Mouse (Mus musculus) adrenal gland, adult 8-10 months (tissue): ENCODE measurements around the gene Lenep. TPM values are rescaled to one million over a fixed set of nuclear protein-coding genes. Genes with fewer than 3 reads are reported as not detected.
"Not testable (repeated sequence)": the region's sequence is repeated elsewhere in the genome, so short reads cannot be mapped to it uniquely, and the experiment has no call there.

ENCODE experiments used
- DNase-seq: peaks from one replicate; pipeline ENCODE4 v3.0.0; 2022
- total RNA-seq, 4 experiments: library from RNA; stranded (reverse); gene quantifications; 2 replicates each; pipeline ENCODE4 v1.2.4; 2022

Lenep gene
- 1 to 10 TPM in 2 of 4 experiments, under 1 TPM in 1, not detected in 1; 0.22 to 3.1 (median 1.3) TPM for total RNA-seq

- no peak for DNase-seq
Observed at GRCm38 (mm10) chr3:89402693-89403092, at the start of gene Lenep. Lenep (minus strand) TSS chr3:89402793.

GRCm38 (mm10) chr3:89451916-89452315 lies 49.3 kb upstream of the Lenep start:
- DNase-seq: no peak

- no peak for DNase-seq
Observed at GRCm38 (mm10) chr3:89449541-89449940, 46.9 kb upstream of the Lenep start.

GRCm38 (mm10) chr3:89448720-89449537 lies 46.3 kb upstream of the Lenep start:
- DNase-seq: no peak

GRCm38 (mm10) chr3:89440691-89441090 lies 38.1 kb upstream of the Lenep start:
- DNase-seq: no peak

- DNase-seq: no peak
Observed at GRCm38 (mm10) chr3:89437269-89437668, 34.7 kb upstream of the Lenep start.

GRCm38 (mm10) chr3:89436176-89437113 lies 33.9 kb upstream of the Lenep start, which contains the start of gene Pbxip1:
Pbxip1 (plus strand) TSS chr3:89436706.
- no peak for DNase-seq

GRCm38 (mm10) chr3:89435041-89435440 lies 32.4 kb upstream of the Lenep start:
- DNase-seq: no peak

GRCm38 (mm10) chr3:89434532-89434931 lies 31.9 kb upstream of the Lenep start:
- no peak for DNase-seq

GRCm38 (mm10) chr3:89432606-89433005 lies 30.0 kb upstream of the Lenep start:
- no peak for DNase-seq

GRCm38 (mm10) chr3:89430171-89431159 lies 27.9 kb upstream of the Lenep start, which contains the start of gene Pygo2:
Pygo2 (plus strand) TSS chr3:89430214.
- peak; percentile 96 for DNase-seq

- not testable (repeated sequence) for DNase-seq
Observed at GRCm38 (mm10) chr3:89429021-89429420, 26.4 kb upstream of the Lenep start.

- DNase-seq: no peak
Observed at GRCm38 (mm10) chr3:89425876-89426275, 23.3 kb upstream of the Lenep start.

- no peak for DNase-seq
Observed at GRCm38 (mm10) chr3:89425141-89425525, 22.5 kb upstream of the Lenep start.

GRCm38 (mm10) chr3:89424416-89425140 lies 22.0 kb upstream of the Lenep start:
- DNase-seq: no peak

- DNase-seq: no peak
Observed at GRCm38 (mm10) chr3:89422556-89423205, 20.1 kb upstream of the Lenep start.

GRCm38 (mm10) chr3:89421810-89422473 lies 19.3 kb upstream of the Lenep start:
- DNase-seq: no peak

- peak; percentile 84 for DNase-seq
Observed at GRCm38 (mm10) chr3:89421002-89421774, 18.6 kb upstream of the Lenep start.

- DNase-seq: no peak
Observed at GRCm38 (mm10) chr3:89420421-89420820, 17.8 kb upstream of the Lenep start.
